Mouse (Mus musculus) spleen, postnatal 36 days (tissue): ENCODE measurements around the gene Il6st.
A peak's percentile ranks its signal among the peaks of the same experiment; 100 is the strongest.

Experiments
- DNase-seq, 2 experiments: peaks; one replicate each; pipeline ENCODE4 v3.0.0; 2022; ENCODE audit warnings: low spot score in 2 of 2, mixed read lengths in 1 of 2

Il6st gene

DNA sequence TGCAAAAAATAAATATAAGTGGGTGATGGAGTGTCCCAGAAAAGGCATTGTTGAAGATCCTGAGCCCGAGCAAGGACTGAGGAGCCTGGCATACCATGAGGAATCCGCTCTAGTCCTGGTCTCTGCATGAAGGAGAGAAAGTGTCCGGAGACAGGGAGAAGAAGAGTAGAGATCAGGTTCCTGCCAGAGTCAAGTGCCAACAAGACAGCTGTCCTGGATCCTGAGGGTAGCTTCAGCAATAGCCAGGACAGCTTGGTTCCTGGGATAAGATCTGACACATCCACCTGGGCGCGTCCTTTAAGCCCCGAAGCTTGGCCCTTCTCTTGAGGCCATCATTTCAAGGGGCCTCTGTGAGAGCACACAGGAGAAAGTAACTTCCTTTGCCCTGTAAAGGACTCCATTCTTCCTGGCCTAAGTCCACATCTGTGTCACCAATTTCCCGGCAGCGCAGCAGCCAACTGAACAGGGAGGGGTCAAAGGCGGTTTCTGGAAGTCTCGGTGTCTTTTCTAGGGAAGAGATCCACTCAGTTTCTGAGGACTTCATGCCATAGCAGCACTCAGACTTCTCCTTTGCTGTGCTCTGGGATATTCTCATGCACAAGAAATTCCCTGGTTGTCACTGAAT, 59.6 kb downstream of the Il6st start:
- DNase-seq = no peak

DNA sequence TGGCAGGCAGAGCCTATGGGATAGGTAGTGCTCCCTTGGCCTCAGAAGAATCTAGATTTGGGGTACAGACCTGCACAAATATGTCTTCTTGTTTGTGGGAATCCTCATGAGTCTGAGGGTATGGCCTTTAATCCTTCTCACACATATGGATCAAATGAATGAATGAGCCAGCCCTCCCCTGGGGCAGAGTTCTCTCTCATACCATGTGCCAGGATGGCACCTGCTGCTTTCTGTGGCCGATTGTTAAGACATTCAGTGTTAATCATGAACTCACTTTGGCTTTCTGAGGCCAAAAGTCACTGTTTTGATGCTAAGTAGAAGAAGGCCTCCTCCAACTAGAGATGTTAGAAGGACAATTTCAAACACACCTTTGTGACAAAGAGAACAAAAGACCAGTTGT, 63.3 kb downstream of the Il6st start:
- no peak for DNase-seq

DNA sequence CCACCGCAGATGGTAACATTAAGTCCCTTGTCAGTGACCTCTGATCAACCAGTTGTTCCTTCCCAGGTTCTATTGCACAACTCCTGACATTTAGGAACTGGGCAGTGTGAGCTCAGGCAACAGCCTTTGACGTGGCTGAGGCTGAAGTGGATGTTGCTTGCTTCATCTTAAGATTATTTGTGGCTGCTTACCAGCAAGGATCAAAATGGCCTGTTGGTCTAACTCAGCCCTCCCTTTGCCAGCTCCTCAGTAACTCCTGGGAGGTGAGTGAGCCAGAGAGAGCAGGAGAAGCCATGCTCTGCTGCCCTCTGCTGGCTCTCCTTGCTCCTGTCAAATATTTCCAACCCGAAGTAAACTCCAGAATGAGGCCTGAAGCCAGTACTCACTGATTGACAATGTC, 66.0 kb downstream of the Il6st start:
- DNase-seq = peak; percentile 45 to 46

DNA sequence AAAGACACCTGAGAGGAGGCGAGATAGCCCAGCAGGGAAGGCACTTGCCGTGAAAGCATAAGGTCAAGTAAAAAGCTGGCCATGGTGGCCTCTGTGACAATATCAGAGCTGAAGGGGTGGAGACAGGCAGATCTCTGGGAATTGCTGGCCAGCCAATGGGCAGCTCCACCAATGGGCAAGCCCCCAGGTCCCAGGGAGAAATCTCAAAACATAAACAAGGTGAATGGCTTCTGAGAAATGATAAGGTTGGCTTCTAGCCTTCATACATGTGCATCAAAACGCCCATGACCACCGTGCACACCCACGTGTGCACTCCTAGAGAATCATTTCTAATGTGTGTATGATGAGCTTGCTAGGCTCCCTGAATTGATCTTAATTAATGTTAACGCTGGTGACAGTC, 68.4 kb downstream of the Il6st start:
- DNase-seq = no peak

DNA sequence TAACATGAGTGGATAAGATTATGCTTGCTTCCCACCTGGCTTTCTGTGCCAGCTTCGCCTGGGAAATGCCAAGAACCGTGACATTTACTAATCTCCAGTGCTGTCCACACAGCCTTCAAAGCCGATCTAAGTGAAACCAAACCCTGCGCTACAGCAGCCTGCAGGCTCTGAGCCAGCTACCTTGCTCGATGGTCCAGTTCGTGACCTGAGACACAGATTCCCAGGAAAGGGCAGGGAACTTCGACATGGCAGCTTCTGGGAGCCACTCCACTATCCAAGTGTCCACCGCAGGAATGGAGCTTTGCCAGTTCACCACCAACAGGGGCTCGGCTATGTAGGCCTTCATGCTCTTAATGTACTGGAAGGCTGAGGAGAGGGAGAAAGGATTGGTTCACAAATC, 69.7 kb downstream of the Il6st start:
- no peak for DNase-seq

DNA sequence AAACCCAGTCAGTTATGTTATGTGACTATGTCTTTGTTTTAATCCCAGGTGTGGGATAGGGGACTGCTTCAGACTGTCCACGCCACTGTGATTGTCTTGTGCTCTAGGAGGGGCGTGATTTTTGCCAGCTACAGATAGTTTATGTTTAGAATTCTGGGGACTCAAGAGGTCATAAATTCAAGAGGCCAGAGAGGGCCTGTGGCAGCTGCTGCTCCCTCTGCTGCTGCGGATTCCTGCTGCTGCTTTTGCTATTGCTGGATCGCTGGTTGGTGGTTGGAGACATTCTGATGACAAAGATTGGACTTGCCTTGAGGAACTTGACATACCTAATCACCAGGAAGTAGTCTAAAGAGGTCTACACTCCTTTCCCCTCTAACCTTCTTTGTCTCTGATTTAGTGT, 72.7 kb downstream of the Il6st start:
- DNase-seq = no peak

DNA sequence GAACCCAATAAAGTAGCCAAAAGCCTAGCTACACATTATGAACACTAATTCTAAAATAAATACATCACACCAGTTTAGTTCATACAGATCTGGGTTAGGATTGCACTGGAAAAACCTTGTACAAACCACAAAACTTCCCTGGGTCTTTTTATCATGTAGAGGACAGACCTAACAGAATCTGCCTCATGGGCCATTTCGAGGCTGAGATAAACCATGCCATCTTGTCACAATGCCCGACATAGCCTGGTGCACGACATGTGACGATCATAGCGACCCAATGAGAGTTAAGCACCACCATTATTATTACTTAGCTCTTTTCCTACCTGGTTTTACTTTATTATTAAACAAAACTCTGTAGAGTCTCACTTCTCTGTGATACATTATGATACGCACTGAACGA, 73.2 kb downstream of the Il6st start:
- no peak for DNase-seq

DNA sequence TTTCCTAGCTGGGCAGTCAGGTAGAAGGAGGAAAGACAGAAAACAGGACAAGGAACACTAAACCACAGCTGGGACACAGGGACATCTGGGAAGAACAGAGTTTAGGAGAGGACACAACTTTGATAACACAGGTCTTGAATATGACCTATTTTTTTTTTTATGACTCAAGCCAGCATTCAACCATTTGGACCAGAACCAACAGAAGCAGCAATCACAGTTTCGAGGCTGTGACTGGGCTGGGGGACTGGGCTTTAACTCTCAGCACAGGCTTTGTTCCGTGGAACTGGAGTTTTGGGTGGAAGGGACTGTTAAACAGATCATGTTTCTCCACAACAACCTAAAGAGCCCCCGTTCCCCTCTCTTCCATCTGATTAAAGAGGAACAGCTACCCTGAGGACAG, 76.7 kb downstream of the Il6st start:
- DNase-seq = no peak

DNA sequence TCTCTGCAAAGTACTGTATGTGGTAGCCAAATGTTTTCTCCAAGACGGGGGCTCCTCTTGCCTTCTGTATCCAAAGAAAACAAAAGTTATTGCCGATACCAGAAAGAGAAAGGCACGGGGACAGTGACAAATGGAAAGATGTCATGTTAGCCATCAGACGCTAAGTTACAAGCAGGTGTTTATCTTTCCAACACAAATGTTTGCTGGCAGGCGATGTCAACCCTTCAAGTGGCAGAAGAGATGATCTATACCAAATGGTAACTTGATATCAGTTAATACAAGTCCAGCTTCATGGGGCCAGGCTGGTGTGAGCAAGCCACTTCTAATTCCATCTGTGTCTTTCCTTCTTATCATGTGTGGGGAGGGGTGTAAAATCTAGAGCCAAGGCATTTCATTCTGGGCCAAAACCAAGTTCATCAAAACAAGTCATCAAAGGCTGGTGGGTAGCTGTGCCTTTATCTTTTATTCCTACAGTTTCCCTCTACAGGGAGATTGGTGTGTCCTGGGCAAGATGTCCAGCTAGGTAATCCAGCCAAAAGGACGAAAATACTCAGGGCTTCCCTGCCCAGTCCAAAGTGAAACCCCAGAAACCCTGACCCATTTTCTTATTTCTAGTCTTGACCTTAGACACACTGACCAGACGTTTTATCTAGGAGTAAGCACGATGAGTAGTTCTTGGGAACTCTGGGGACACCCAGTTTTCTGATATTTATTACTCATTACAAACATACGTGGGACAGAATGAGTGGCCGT, 77.5 kb downstream of the Il6st start:
- DNase-seq = no peak

DNA sequence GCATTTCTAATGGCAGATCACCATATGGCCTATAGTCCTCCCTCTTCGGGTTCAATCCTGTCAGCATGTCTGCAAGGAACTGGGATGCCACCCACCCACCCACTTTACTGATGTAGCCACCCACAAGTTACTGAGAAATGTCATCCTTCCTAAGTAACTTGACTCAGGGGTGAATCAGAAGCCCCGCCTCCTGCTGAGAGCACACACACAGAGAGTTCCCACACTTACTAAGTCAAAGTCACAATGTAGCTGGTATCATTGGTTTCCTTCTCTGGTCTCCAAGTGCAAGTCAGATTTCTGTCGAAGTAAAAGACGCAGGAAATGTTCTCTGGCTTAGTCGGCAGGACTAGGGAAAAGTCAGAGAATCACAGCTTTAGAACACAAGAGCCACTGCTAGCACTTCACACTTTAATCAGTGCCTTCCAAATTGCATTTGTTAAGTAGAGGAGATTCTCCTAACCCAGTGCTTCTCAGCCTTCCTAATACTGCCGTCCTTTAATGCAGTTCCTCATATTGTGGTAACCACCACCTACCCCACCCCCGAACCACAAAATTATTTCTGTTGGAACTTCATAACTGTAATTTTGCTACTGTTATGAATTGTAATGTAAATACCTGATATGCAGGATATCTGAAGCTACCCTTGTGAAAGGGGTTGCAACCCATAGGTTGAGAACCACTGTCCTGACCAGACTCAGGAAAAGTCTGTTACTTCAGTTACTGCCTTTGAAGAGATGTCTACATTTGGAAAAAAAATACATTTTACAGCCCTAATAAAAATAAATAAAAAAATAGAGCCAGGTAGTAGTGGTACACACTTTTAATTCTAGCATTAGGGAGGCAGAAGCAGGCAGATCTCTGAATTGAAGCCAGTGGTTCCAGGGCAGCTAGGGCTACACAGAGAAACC, 88.0 kb downstream of the Il6st start:
- DNase-seq = no peak

DNA sequence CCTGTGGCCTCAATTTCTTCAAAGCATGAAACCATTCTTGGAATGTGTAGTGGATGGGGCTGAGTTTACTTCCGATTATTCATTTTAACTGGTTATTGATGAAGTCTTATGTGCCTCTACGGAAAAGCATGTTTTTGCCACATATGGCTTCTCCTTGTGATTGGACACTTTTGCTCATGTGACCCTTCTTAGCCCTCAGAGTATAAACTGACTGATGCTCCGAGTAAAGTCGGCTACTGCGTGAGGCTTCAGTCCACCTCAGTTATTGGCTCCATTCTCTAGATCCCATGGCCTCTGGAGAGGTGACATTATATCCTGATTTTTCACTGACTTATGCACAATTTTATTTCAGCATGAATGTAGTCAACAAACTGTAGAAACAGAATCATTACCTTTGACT, 89.4 kb downstream of the Il6st start:
- DNase-seq = no peak

DNA sequence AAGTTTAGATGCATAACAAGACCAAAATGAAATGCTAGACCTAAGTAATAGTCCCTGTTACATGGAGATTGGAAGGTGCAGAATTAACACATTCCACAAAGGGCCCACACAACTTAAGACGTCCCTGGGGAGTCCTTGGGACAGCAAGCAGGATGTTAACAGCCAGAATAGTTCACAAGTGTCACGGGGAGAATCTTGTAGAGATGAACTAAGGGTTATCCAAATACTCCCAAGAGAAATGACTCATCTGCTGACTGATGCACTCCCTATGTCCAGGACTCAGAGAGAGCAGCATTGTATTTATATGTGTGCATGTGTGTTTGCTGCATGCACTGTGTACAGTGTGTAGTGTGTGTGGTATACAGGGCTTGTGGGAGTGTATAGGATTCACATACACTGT, 92.6 kb downstream of the Il6st start:
- no peak for DNase-seq
